Mouse (Mus musculus): Measurements from ENCODE around the gene Cat. TPM values are rescaled to one million over a fixed set of nuclear protein-coding genes. Genes with fewer than 3 reads are reported as not detected.

Gene Cat
- total and polyA plus RNA-seq, 3 experiments = 29.8 to 84.7 (median 45.0) TPM

DNA sequence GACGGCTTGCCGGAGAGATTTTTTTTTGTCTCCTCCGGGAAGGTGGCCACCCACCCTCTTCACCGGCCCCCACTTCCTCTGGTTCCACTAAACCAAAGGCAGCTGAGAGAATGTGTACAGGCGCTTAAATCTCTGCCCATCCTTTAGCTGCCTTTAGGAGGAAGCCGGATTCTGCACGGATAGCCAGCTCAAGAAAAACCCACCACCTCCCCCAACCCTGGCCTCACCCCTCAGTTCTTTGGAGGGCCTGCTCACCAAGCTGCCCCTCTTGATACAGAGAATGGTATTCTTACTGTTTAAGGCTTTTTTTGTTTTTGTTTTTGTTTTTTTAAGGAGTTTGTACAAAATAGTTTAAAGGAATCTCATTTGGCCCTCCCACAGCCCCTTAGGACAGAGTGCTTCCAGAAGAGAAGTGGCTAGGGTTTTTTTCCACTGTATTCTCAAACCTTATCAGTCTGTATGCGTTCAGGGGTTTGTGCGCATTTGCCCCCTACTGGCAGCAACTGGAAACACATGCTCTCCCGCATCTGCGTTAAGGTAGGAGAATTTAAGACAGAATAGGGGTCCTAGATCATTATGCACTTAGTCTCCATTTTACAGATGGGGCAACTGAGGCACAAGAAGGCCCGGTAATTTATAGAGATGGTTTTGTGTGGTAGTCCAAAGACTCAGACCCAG is 60.5 kb downstream of the Cat start:
- dilution Hi-C loops (cut with MboI; ENCODE audit: extremely low pct_ligation_motif_present, extremely low pct_unique_long_range_greater_than_20kb, low sequenced_read_pairs) (no loop called here), in situ Hi-C loops (cut with MboI; ENCODE audit: low pct_ligation_motif_present, low pct_unique_long_range_greater_than_20kb, low sequenced_read_pairs) (loop anchor here (10.0 kb wide), 1 partner anchor 300 kb away; no protein-coding TSS in a partner anchor)
- DNase-seq (ENCODE audit: extremely low read depth) = peak; percentile 64
- H3K27ac ChIP-seq (ENCODE audit: insufficient read depth, low read depth) = no peak overlapping the region
- no peak overlapping the region for H3K9ac ChIP-seq (ENCODE audit: insufficient read depth, low read depth)
- no peaks in the 10 kb centered on the region for H3K79me2 ChIP-seq (replicated peaks; ENCODE audit: control insufficient read depth, extremely low read depth, insufficient read depth, poor library complexity, severe bottlenecking)
- no peaks in the 10 kb centered on the region for H3K36me3 ChIP-seq (replicated peaks in 1 of 2; ENCODE audit: control insufficient read depth in 1 of 2, insufficient read depth in 1 of 2, low read length in 1 of 2)
- peak; percentile 62 for TF ChIP-seq SMC3 (IDR thresholded peaks at IDR 0.05; ENCODE audit: low read depth, low read length)
- TF ChIP-seq RAD21 (IDR thresholded peaks at IDR 0.05; ENCODE audit: low read depth, low read length) = peak; percentile 53
- no peak for TF ChIP-seq POLR2AphosphoS2 (IDR thresholded peaks at IDR 0.05; ENCODE audit: low read depth, low read length)
- peak; percentile 78 to 92 for TF ChIP-seq CTCF (conservative IDR thresholded peaks at IDR 0.05 in 1 of 2, IDR thresholded peaks at IDR 0.05 in 1 of 2; ENCODE audit: low read depth in 2 of 2, low read length in 2 of 2)
- no peak for TF ChIP-seq ZKSCAN1 (IDR thresholded peaks at IDR 0.05; ENCODE audit: borderline replicate concordance, low read depth, low read length)
- no peak overlapping the region for H3K4me2 ChIP-seq (ENCODE audit: insufficient read depth, low read depth, poor library complexity, severe bottlenecking)
- no peaks in the 10 kb centered on the region for H3K4me1 ChIP-seq (ENCODE audit: control insufficient read depth in 1 of 2, insufficient read depth in 2 of 2)
- H3K9me3 ChIP-seq (replicated peaks; ENCODE audit: low read length) = no peaks in the 10 kb centered on the region
- peaks cover 6% of the 10 kb centered on the region for H3K27me3 ChIP-seq (replicated peaks)
- H3K4me3 ChIP-seq (replicated peaks in 1 of 3; ENCODE audit: low read depth in 2 of 3, low read length in 2 of 3, poor library complexity in 1 of 3) = no peak overlapping the region

DNA sequence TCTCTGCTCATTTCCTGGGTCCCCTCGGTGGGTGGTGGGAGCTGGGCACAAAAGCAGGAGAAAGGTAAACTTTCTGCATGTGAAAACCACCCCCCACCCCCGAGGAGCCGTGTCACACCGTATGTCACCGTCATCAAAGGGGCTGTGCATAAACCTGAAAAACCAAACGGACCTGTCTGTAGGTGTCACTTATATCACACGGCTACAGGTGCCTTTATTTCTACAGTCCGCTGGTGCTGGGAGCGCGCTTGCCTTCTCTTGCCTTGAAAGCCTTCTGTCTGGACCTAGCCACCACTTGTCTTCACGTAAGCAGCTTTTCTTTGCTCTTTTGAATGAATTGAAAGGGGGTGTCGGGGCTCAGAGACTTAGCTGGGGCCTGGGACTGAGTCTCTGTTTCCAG is 61.1 kb downstream of the Cat start:
- no peak for TF ChIP-seq SMC3 (IDR thresholded peaks at IDR 0.05; ENCODE audit: low read depth, low read length)
- no peak for TF ChIP-seq GABPA (IDR thresholded peaks at IDR 0.05; ENCODE audit: insufficient replicate concordance, low read depth, low read length)
- TF ChIP-seq POLR2AphosphoS2 (IDR thresholded peaks at IDR 0.05; ENCODE audit: low read depth, low read length) = no peak
- TF ChIP-seq ZKSCAN1 (IDR thresholded peaks at IDR 0.05; ENCODE audit: borderline replicate concordance, low read depth, low read length) = no peak
- no peak for TF ChIP-seq CTCF (conservative IDR thresholded peaks at IDR 0.05 in 1 of 2, IDR thresholded peaks at IDR 0.05 in 1 of 2; ENCODE audit: low read depth in 2 of 2, low read length in 2 of 2)
- TF ChIP-seq TCF12 (IDR thresholded peaks at IDR 0.05; ENCODE audit: low read depth, low read length) = no peak
- no peak for TF ChIP-seq ELF1 (IDR thresholded peaks at IDR 0.05; ENCODE audit: low read depth, low read length)
- TF ChIP-seq PAX5 (IDR thresholded peaks at IDR 0.05; ENCODE audit: low read length) = no peak
- TF ChIP-seq MAFK (IDR thresholded peaks at IDR 0.05; ENCODE audit: insufficient replicate concordance, low read length) = no peak
- no peak for TF ChIP-seq CHD2 (IDR thresholded peaks at IDR 0.05; ENCODE audit: low read length)
- TF ChIP-seq EP300 (IDR thresholded peaks at IDR 0.05; ENCODE audit: low read length) = no peak
- TF ChIP-seq BHLHE40 (IDR thresholded peaks at IDR 0.05; ENCODE audit: low read depth, low read length) = no peak
- TF ChIP-seq JUND (conservative IDR thresholded peaks at IDR 0.05; ENCODE audit: low read depth, low read length) = no peak
- TF ChIP-seq NRF1 (IDR thresholded peaks at IDR 0.05; ENCODE audit: low read depth, low read length) = no peak
- TF ChIP-seq MXI1 (IDR thresholded peaks at IDR 0.05; ENCODE audit: low read depth, low read length) = no peak
- TF ChIP-seq IRF4 (IDR thresholded peaks at IDR 0.05; ENCODE audit: low read depth, low read length) = no peak
- no peak for TF ChIP-seq JUN (IDR thresholded peaks at IDR 0.05; ENCODE audit: insufficient read depth, low read depth, low read length)
- H3K4me3 ChIP-seq (replicated peaks in 1 of 3; ENCODE audit: low read depth in 2 of 3, low read length in 2 of 3, poor library complexity in 1 of 3) = no peak overlapping the region
- no peaks in the 10 kb centered on the region for H3K79me2 ChIP-seq (replicated peaks; ENCODE audit: control insufficient read depth, extremely low read depth, insufficient read depth, poor library complexity, severe bottlenecking)
- H3K27me3 ChIP-seq (replicated peaks) = peaks cover 2% of the 10 kb centered on the region
- in situ Hi-C loops (cut with MboI; ENCODE audit: low pct_ligation_motif_present, low pct_unique_long_range_greater_than_20kb, low sequenced_read_pairs) = loop anchor here (10.0 kb wide), 1 partner anchor 299 kb away; no protein-coding TSS in a partner anchor
- no peaks in the 10 kb centered on the region for H3K4me1 ChIP-seq (ENCODE audit: control insufficient read depth in 1 of 2, insufficient read depth in 2 of 2)
- no peak for DNase-seq (ENCODE audit: extremely low read depth)
- dilution Hi-C loops (cut with MboI; ENCODE audit: extremely low pct_ligation_motif_present, extremely low pct_unique_long_range_greater_than_20kb, low sequenced_read_pairs) = no loop called here
- H3K9ac ChIP-seq (ENCODE audit: insufficient read depth, low read depth) = no peak overlapping the region
- H3K36me3 ChIP-seq (replicated peaks in 1 of 2; ENCODE audit: control insufficient read depth in 1 of 2, insufficient read depth in 1 of 2, low read length in 1 of 2) = no peaks in the 10 kb centered on the region
- no peak overlapping the region for H3K27ac ChIP-seq (ENCODE audit: insufficient read depth, low read depth)
- no peak overlapping the region for H3K4me2 ChIP-seq (ENCODE audit: insufficient read depth, low read depth, poor library complexity, severe bottlenecking)
- H3K9me3 ChIP-seq (replicated peaks; ENCODE audit: low read length) = no peaks in the 10 kb centered on the region
